Mouse (Mus musculus) hindbrain, embryonic 12.5 days (tissue): ENCODE measurements around the gene 9130023H24Rik. TPM values are rescaled to one million over a fixed set of nuclear protein-coding genes. Genes with fewer than 3 reads are reported as not detected.
A peak's percentile ranks its signal among the peaks of the same experiment; 100 is the strongest.

Experiments
- ATAC-seq: fragments of 200-750 bp; cut with Nextera tagmentation; 2 replicates; pipeline ENCODE4 v1.8.0; 2017; ENCODE audit warnings: moderate TSS enrichment; ENCODE audit not compliant: low FRiP score
- H3K27ac ChIP-seq: fragments of 300-500 bp; sonication (generic); 2 replicates; pipeline ENCODE4 v1.5.1; 2016; ENCODE audit warnings: mild to moderate bottlenecking
- H3K27me3 ChIP-seq: fragments of 300-500 bp; sonication (generic); 2 replicates; pipeline ENCODE4 v1.6.1; 2016; ENCODE audit warnings: mild to moderate bottlenecking
- H3K36me3 ChIP-seq: fragments of 300-500 bp; sonication (generic); 2 replicates; pipeline ENCODE4 v1.6.1; 2016; ENCODE audit warnings: mild to moderate bottlenecking
- H3K4me1 ChIP-seq: fragments of 300-500 bp; sonication (generic); 2 replicates; pipeline ENCODE4 v1.6.1; 2016
- H3K4me2 ChIP-seq: fragments of 300-500 bp; sonication (generic); replicated peaks from 2 replicates; pipeline ENCODE4 v1.6.1; 2016; ENCODE audit warnings: mild to moderate bottlenecking
- H3K4me3 ChIP-seq: fragments of 300-500 bp; sonication (generic); 2 replicates; pipeline ENCODE4 v1.5.1; 2016; ENCODE audit warnings: mild to moderate bottlenecking
- H3K9ac ChIP-seq: fragments of 300-500 bp; sonication (generic); 2 replicates; pipeline ENCODE4 v1.6.1; 2016; ENCODE audit warnings: mild to moderate bottlenecking, moderate library complexity
- H3K9me3 ChIP-seq: fragments of 300-500 bp; sonication (generic); replicated peaks from 2 replicates; pipeline ENCODE4 v1.6.1; 2016; ENCODE audit warnings: mild to moderate bottlenecking
- WGBS: fragments of 180-500 bp; shearing (Covaris S2); methylation state at CpG from one replicate; pipeline ENCODE4 v1.1.7; 2016; 5-methylcytosine and 5-hydroxymethylcytosine counted together
- polyA plus RNA-seq: library from polyadenylated mRNA; unstranded; fragments of >200 nt; fragmentation: Nextera tagmentation; extraction: Ambion mirVana; gene quantifications from 2 replicates; pipeline ENCODE4 v1.2.1, GENCODE M21; 2016

The 9130023H24Rik gene
- 13.8 and 14.1 TPM in 2 replicates for polyA plus RNA-seq

GRCm38 (mm10) chr7:128237927-128238778, at the start of gene 9130023H24Rik:
Gene 9130023H24Rik, minus strand, starts transcription at chr7:128238031.
- WGBS = under 1% methylated on average over 72 of the region's 72 CpGs
- ATAC-seq = peak; percentile 91
- peaks cover 13% of the 10 kb centered on the region for H3K4me1 ChIP-seq
- H3K4me3 ChIP-seq = peak within 1 kb of the TSS; percentile 68
- H3K27ac ChIP-seq = peak within 1 kb of the TSS; percentile 94
- peak within 1 kb of the TSS; percentile 79 for H3K9ac ChIP-seq
- H3K36me3 ChIP-seq = peaks cover 38% of the 10 kb centered on the region
- H3K4me2 ChIP-seq = peak within 1 kb of the TSS; percentile 96
- no peaks in the 10 kb centered on the region for H3K27me3 ChIP-seq
- no peaks in the 10 kb centered on the region for H3K9me3 ChIP-seq

GRCm38 (mm10) chr7:128285060-128285459, 47.2 kb upstream of the 9130023H24Rik start:
- Histone ChIP-seq H3K4me3 (no peak overlapping the region), H3K27ac (no peak overlapping the region), H3K36me3 (peaks cover 17% of the 10 kb centered on the region; the same call in 1 of the 2 replicates), H3K9me3 (no peaks in the 10 kb centered on the region), H3K4me1 (peaks cover 11% of the 10 kb centered on the region), H3K9ac (no peak overlapping the region), H3K4me2 (no peak overlapping the region), H3K27me3 (no peaks in the 10 kb centered on the region)
- ATAC-seq = no peak
- 93% methylated on average over 8 of the region's 8 CpGs for WGBS

GRCm38 (mm10) chr7:128284047-128284446, 46.2 kb upstream of the 9130023H24Rik start:
- WGBS = 56% methylated on average over 5 of the region's 5 CpGs
- Histone ChIP-seq H3K36me3 (peaks cover 22% of the 10 kb centered on the region; the same call in 1 of the 2 replicates), H3K4me2 (no peak overlapping the region), H3K27ac (no peak overlapping the region), H3K27me3 (peaks cover 5% of the 10 kb centered on the region; the same call in 1 of the 2 replicates), H3K4me3 (no peak overlapping the region), H3K9me3 (no peaks in the 10 kb centered on the region), H3K9ac (no peak overlapping the region), H3K4me1 (peaks cover 11% of the 10 kb centered on the region)
- no peak for ATAC-seq

GRCm38 (mm10) chr7:128282532-128283244, 44.9 kb upstream of the 9130023H24Rik start:
- Histone ChIP-seq H3K4me3 (no peak overlapping the region), H3K27ac (peak overlapping the region; percentile 17; the same call in 1 of the 2 replicates), H3K4me1 (peaks cover 11% of the 10 kb centered on the region), H3K27me3 (peaks cover 5% of the 10 kb centered on the region; the same call in 1 of the 2 replicates), H3K36me3 (peaks cover 18% of the 10 kb centered on the region), H3K9me3 (no peaks in the 10 kb centered on the region), H3K4me2 (no peak overlapping the region), H3K9ac (no peak overlapping the region)
- ATAC-seq = no peak
- 11% methylated on average over 7 of the region's 7 CpGs for WGBS

- Histone ChIP-seq H3K4me3 (no peak overlapping the region), H3K36me3 (peaks cover 11% of the 10 kb centered on the region), H3K9ac (no peak overlapping the region), H3K27me3 (peaks cover 5% of the 10 kb centered on the region; the same call in 1 of the 2 replicates), H3K4me2 (no peak overlapping the region), H3K4me1 (peaks cover 13% of the 10 kb centered on the region), H3K27ac (no peak overlapping the region), H3K9me3 (no peaks in the 10 kb centered on the region)
- ATAC-seq = no peak
- 81% methylated on average over 11 of the region's 11 CpGs for WGBS
Measured at GRCm38 (mm10) chr7:128281765-128282164, 43.9 kb upstream of the 9130023H24Rik start.

- peaks cover 29% of the 10 kb centered on the region for H3K36me3 ChIP-seq
- no peak for ATAC-seq
- peaks cover 13% of the 10 kb centered on the region for H3K4me1 ChIP-seq
Measured at GRCm38 (mm10) chr7:128279750-128280149, 41.9 kb upstream of the 9130023H24Rik start.

GRCm38 (mm10) chr7:128276051-128276450, 38.2 kb upstream of the 9130023H24Rik start:
- Histone ChIP-seq H3K4me3 (no peak overlapping the region), H3K4me2 (no peak overlapping the region), H3K27me3 (peaks cover 5% of the 10 kb centered on the region; the same call in 1 of the 2 replicates), H3K27ac (no peak overlapping the region), H3K4me1 (peaks cover 2% of the 10 kb centered on the region; the same call in 1 of the 2 replicates), H3K9ac (no peak overlapping the region), H3K36me3 (peaks cover 60% of the 10 kb centered on the region), H3K9me3 (no peaks in the 10 kb centered on the region)
- WGBS = 86% methylated on average over 6 of the region's 6 CpGs
- ATAC-seq = no peak

More at GRCm38 (mm10) chr7:128279750-128280149, 41.9 kb upstream of the 9130023H24Rik start:
- Histone ChIP-seq H3K27ac (no peak overlapping the region), H3K9ac (no peak overlapping the region), H3K9me3 (no peaks in the 10 kb centered on the region), H3K4me2 (no peak overlapping the region), H3K4me3 (no peak overlapping the region), H3K27me3 (peaks cover 5% of the 10 kb centered on the region; the same call in 1 of the 2 replicates)
- 90% methylated on average over 4 of the region's 4 CpGs for WGBS

- Histone ChIP-seq H3K4me1 (no peaks in the 10 kb centered on the region), H3K36me3 (peaks cover 55% of the 10 kb centered on the region), H3K27ac (no peak overlapping the region), H3K4me2 (no peak overlapping the region), H3K4me3 (no peak overlapping the region), H3K27me3 (no peaks in the 10 kb centered on the region), H3K9me3 (no peaks in the 10 kb centered on the region), H3K9ac (no peak overlapping the region)
- no peak for ATAC-seq
- WGBS = 97% methylated on average over 9 of the region's 9 CpGs
Measured at GRCm38 (mm10) chr7:128271496-128271895, 33.7 kb upstream of the 9130023H24Rik start.

GRCm38 (mm10) chr7:128270431-128270850, 32.6 kb upstream of the 9130023H24Rik start:
- Histone ChIP-seq H3K9me3 (no peaks in the 10 kb centered on the region), H3K4me1 (no peaks in the 10 kb centered on the region), H3K4me2 (no peak overlapping the region), H3K9ac (no peak overlapping the region), H3K27ac (no peak overlapping the region), H3K36me3 (peaks cover 44% of the 10 kb centered on the region), H3K27me3 (no peaks in the 10 kb centered on the region), H3K4me3 (no peak overlapping the region)
- ATAC-seq = no peak
- 60% methylated on average over 13 of the region's 13 CpGs for WGBS

GRCm38 (mm10) chr7:128267813-128268212, 30.0 kb upstream of the 9130023H24Rik start:
- no peak overlapping the region for H3K9ac ChIP-seq
- no peak overlapping the region for H3K4me3 ChIP-seq
- H3K27ac ChIP-seq = no peak overlapping the region
- no peaks in the 10 kb centered on the region for H3K27me3 ChIP-seq
- ATAC-seq = no peak
- no peak overlapping the region for H3K4me2 ChIP-seq
- H3K4me1 ChIP-seq = no peaks in the 10 kb centered on the region
- peaks cover 23% of the 10 kb centered on the region for H3K36me3 ChIP-seq
- no peaks in the 10 kb centered on the region for H3K9me3 ChIP-seq
- WGBS = 80% methylated on average over 7 of the region's 7 CpGs

- Histone ChIP-seq H3K9ac (no peak overlapping the region), H3K36me3 (peaks cover 20% of the 10 kb centered on the region), H3K27me3 (no peaks in the 10 kb centered on the region), H3K9me3 (no peaks in the 10 kb centered on the region), H3K4me3 (no peak overlapping the region), H3K4me1 (no peaks in the 10 kb centered on the region), H3K27ac (no peak overlapping the region), H3K4me2 (no peak overlapping the region)
- WGBS = 64% methylated on average over 13 of the region's 13 CpGs
- no peak for ATAC-seq
Measured at GRCm38 (mm10) chr7:128267391-128267790, 29.6 kb upstream of the 9130023H24Rik start.

GRCm38 (mm10) chr7:128266056-128266455, 28.2 kb upstream of the 9130023H24Rik start:
- H3K27me3 ChIP-seq = no peaks in the 10 kb centered on the region
- ATAC-seq = no peak

More at GRCm38 (mm10) chr7:128266056-128266455, 28.2 kb upstream of the 9130023H24Rik start:
- Histone ChIP-seq H3K27ac (no peak overlapping the region), H3K9ac (no peak overlapping the region), H3K9me3 (no peaks in the 10 kb centered on the region), H3K4me2 (no peak overlapping the region), H3K36me3 (0 out of 2 replicates have a peak, but pooled peaks cover 6% of the 10 kb centered on the region), H3K4me3 (no peak overlapping the region), H3K4me1 (no peaks in the 10 kb centered on the region)
- 79% methylated on average over 5 of the region's 5 CpGs for WGBS
